Mouse (Mus musculus): ENCODE measurements around the gene Crk.

DNA sequence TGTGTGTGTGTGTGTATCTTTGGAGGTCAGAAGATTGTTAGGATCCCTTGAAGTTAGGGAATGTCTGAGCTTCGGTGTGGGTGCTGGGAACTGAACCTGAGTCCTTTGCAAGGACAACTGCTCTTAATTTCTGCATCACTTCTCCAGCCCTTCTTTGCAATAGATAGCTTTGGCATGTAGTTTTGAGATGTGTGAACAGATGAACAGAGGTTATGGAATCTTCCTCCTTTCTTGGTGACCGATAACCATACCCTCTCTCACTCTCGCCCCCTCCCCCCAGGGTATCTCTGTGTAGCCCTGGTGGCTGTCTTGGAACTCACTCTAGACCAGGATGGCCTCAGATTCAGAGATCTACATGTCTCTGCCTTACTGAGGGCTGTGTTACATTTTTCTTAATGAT, 65.7 kb downstream of the Crk start:
- TF ChIP-seq CTCF (IDR thresholded peaks at IDR 0.05; ENCODE audit: extremely low read depth, insufficient read depth, insufficient read length, insufficient replicate concordance) (no peak), POLR2A (IDR thresholded peaks at IDR 0.05; ENCODE audit: low read depth, low read length) (no peak)

Measured in spleen, adult 2 months (tissue).